Mouse (Mus musculus) CD4-positive, CD25-positive, alpha-beta regulatory T cell, adult 4 months (primary cell): ENCODE data around the gene Hadhb. TPM values are rescaled to one million over a fixed set of nuclear protein-coding genes. Genes with fewer than 3 reads are reported as not detected.

Experiments
- polyA plus RNA-seq, 2 experiments: library from polyadenylated mRNA; unstranded; fragments of 100-300 nt; shearing (Covaris generic); gene quantifications; one replicate each; pipeline ENCODE4 v1.2.1; 2017

Gene Hadhb
- polyA plus RNA-seq, 2 experiments from 2014 or later, result 173 to 208 TPM

Other genes with a start within 250 kb of the Hadhb start
- gene Il6, start 142.1 kb upstream of the Hadhb start, polyA plus RNA-seq, result under 1 TPM; 0.13 to 0.70 TPM
- gene Tyms, start 81.6 kb upstream of the Hadhb start, polyA plus RNA-seq, result 10 to 100 TPM; 58.0 to 73.1 TPM
- gene Garem2, start 50.1 kb upstream of the Hadhb start, polyA plus RNA-seq, result not detected
- gene 3110082J24Rik, start 49.2 kb upstream of the Hadhb start, polyA plus RNA-seq, result not detected
- gene Hadha, start 86 bp upstream of the Hadhb start, polyA plus RNA-seq, result 100 to 1,000 TPM in 1 of 2 experiments, 10 to 100 TPM in 1; 85.0 to 124 TPM
- not detected for gene Adgrf3, start 50.5 kb downstream of the Hadhb start, polyA plus RNA-seq
- 10 to 100 TPM; 16.8 to 20.6 TPM for gene Selenoi, start 77.3 kb downstream of the Hadhb start, polyA plus RNA-seq
- gene Drc1, start 126.1 kb downstream of the Hadhb start, polyA plus RNA-seq, result 1 to 10 TPM; 3.0 to 4.2 TPM